Mouse (Mus musculus) C2C12 (cell line): ENCODE data around the gene Col4a4.

Source experiments
- CTCF ChIP-seq: IDR thresholded peaks from one replicate; pipeline ENCODE4 v1.5.1; 2011; ENCODE audit not compliant: control insufficient read depth, insufficient read depth, insufficient read length
- MAX ChIP-seq: IDR thresholded peaks from one replicate; pipeline ENCODE4 v1.6.1; 2011; ENCODE audit warnings: mild to moderate bottlenecking, control low read depth
- USF1 ChIP-seq: IDR thresholded peaks from one replicate; pipeline ENCODE4 v1.6.1; 2011; ENCODE audit warnings: low read depth, mild to moderate bottlenecking, control low read depth, moderate library complexity

- no peak for TF ChIP-seq CTCF
- TF ChIP-seq MAX = no peak
- no peak for TF ChIP-seq USF1
Observed at GRCm38 (mm10) chr1:82618592-82618991, 31.9 kb upstream of the Col4a4 start.
